Mouse (Mus musculus): ENCODE measurements around the gene Pax3. TPM values are rescaled to one million over a fixed set of nuclear protein-coding genes. Genes with fewer than 3 reads are reported as not detected.

Gene Pax3
- total and polyA plus RNA-seq, 3 experiments, result 0.08 to 0.10 TPM; not detected in 1

DNA sequence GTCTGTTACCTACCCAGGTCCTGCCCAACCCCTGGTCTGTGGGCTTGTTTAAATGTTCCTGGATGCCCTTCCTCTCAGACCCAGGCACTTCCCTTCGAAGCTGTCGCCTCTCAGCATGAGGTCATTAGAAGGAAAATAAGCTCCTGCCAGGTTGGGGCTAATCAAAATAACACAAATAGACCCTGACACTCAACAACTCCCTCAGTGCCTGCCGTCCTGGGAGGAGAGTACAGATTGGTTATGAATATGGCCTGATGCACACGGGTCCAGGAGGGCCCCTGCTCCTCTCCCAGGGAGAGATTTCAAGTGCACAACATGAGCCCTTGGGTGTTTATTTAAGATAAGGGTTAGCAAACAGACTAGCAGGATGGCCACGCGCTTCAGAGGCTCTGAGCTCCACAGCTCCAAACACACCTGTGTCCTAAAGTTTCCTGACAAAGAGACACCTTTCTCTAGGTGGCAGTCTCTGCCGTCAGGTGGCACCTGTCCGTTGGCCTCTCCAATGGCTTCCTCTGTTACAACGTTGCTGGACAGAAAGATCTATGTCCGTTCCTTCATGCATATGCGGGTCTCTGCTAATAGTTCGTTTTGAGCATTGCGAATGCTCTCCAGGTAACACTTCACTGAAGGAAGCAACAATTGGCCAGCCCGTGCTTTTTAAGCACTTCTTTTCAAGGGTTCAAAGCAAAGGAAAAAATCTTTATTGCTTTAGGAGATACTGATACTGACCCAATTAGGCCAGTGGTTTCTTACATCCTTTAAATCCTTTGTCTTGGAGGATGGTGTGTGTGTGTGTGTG, 56.2 kb downstream of the Pax3 start:
- no peak for DNase-seq (ENCODE audit: extremely low read depth)
- Histone ChIP-seq H3K36me3 (replicated peaks in 1 of 2; ENCODE audit: control insufficient read depth in 1 of 2, insufficient read depth in 1 of 2, low read length in 1 of 2) (no peaks in the 10 kb centered on the region), H3K4me3 (replicated peaks in 1 of 3; ENCODE audit: low read depth in 2 of 3, low read length in 2 of 3, poor library complexity in 1 of 3) (no peak overlapping the region), H3K4me2 (ENCODE audit: insufficient read depth, low read depth, poor library complexity, severe bottlenecking) (no peak overlapping the region), H3K79me2 (replicated peaks; ENCODE audit: control insufficient read depth, extremely low read depth, insufficient read depth, poor library complexity, severe bottlenecking) (no peaks in the 10 kb centered on the region), H3K4me1 (ENCODE audit: control insufficient read depth in 1 of 2, insufficient read depth in 2 of 2) (no peaks in the 10 kb centered on the region), H3K27me3 (replicated peaks) (no peaks in the 10 kb centered on the region), H3K27ac (ENCODE audit: insufficient read depth, low read depth) (no peak overlapping the region), H3K9me3 (replicated peaks; ENCODE audit: low read length) (no peaks in the 10 kb centered on the region), H3K9ac (ENCODE audit: insufficient read depth, low read depth) (no peak overlapping the region)
- dilution Hi-C loops (cut with MboI; ENCODE audit: extremely low pct_ligation_motif_present, extremely low pct_unique_long_range_greater_than_20kb, low sequenced_read_pairs) (no loop called here), in situ Hi-C loops (cut with MboI; ENCODE audit: low pct_ligation_motif_present, low pct_unique_long_range_greater_than_20kb, low sequenced_read_pairs) (no loop called here)
- TF ChIP-seq RAD21 (IDR thresholded peaks at IDR 0.05; ENCODE audit: low read depth, low read length) (peak; percentile 1), ZC3H11A (IDR thresholded peaks at IDR 0.05; ENCODE audit: low read depth, low read length) (no peak), SMC3 (IDR thresholded peaks at IDR 0.05; ENCODE audit: low read depth, low read length) (peak; percentile 11; the same call in 1 of the 2 replicates)

DNA sequence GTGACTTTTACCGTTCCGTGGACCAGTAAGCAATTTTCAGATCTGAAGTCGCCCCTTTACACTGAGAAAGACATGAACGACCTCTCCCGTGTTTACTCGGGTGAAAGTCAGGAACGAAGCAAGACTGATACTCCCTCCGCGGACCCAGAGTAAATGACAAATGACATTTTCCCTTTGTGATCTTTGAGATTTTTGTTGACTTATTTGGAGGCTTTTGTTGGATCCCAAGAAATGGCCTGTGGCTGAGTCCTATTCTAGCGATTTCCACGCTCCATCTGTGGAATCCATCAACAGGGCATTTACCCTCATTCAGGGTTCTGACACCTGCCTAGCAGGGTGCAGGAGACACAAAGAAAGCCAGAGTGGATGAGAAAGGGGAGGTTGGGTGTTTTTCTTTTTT, 57.6 kb downstream of the Pax3 start:
- TF ChIP-seq USF2 (conservative IDR thresholded peaks at IDR 0.05; ENCODE audit: low read depth, low read length), result no peak
- TF ChIP-seq NELFE (IDR thresholded peaks at IDR 0.05; ENCODE audit: low read depth, low read length), result no peak
- no peak for TF ChIP-seq CHD2 (IDR thresholded peaks at IDR 0.05; ENCODE audit: low read length)
- TF ChIP-seq PAX5 (IDR thresholded peaks at IDR 0.05; ENCODE audit: low read length), result no peak
- TF ChIP-seq POLR2AphosphoS2 (IDR thresholded peaks at IDR 0.05; ENCODE audit: low read depth, low read length), result no peak
- TF ChIP-seq ZMIZ1 (IDR thresholded peaks at IDR 0.05; ENCODE audit: low read depth, low read length), result no peak
- TF ChIP-seq ETS1 (conservative IDR thresholded peaks at IDR 0.05; ENCODE audit: low read depth, low read length), result no peak
- TF ChIP-seq HCFC1 (IDR thresholded peaks at IDR 0.05; ENCODE audit: low read depth, low read length), result no peak
- no peak for TF ChIP-seq RAD21 (IDR thresholded peaks at IDR 0.05; ENCODE audit: low read depth, low read length)
- no peak for TF ChIP-seq BHLHE40 (IDR thresholded peaks at IDR 0.05; ENCODE audit: low read depth, low read length)
- in situ Hi-C loops (cut with MboI; ENCODE audit: low pct_ligation_motif_present, low pct_unique_long_range_greater_than_20kb, low sequenced_read_pairs), result no loop called here
- dilution Hi-C loops (cut with MboI; ENCODE audit: extremely low pct_ligation_motif_present, extremely low pct_unique_long_range_greater_than_20kb, low sequenced_read_pairs), result no loop called here

GRCm38 (mm10) chr1:78129267-78129666, 67.7 kb downstream of the Pax3 start:
- TF ChIP-seq CHD1 (IDR thresholded peaks at IDR 0.05; ENCODE audit: low read depth, low read length), result no peak
- no peak for TF ChIP-seq POLR2A (IDR thresholded peaks at IDR 0.05; ENCODE audit: low read depth, low read length)
- TF ChIP-seq ETS1 (conservative IDR thresholded peaks at IDR 0.05; ENCODE audit: low read depth, low read length), result no peak
- TF ChIP-seq NELFE (IDR thresholded peaks at IDR 0.05; ENCODE audit: low read depth, low read length), result no peak
- TF ChIP-seq HCFC1 (IDR thresholded peaks at IDR 0.05; ENCODE audit: low read depth, low read length), result no peak
- TF ChIP-seq IRF4 (IDR thresholded peaks at IDR 0.05; ENCODE audit: low read depth, low read length), result no peak
- TF ChIP-seq ZKSCAN1 (IDR thresholded peaks at IDR 0.05; ENCODE audit: borderline replicate concordance, low read depth, low read length), result no peak
- TF ChIP-seq USF1 (IDR thresholded peaks at IDR 0.05; ENCODE audit: low read depth, low read length), result no peak
- no peak for TF ChIP-seq GABPA (IDR thresholded peaks at IDR 0.05; ENCODE audit: insufficient replicate concordance, low read depth, low read length)
- TF ChIP-seq E2F4 (IDR thresholded peaks at IDR 0.05; ENCODE audit: insufficient replicate concordance, low read depth, low read length), result no peak
- TF ChIP-seq TBP (conservative IDR thresholded peaks at IDR 0.05; ENCODE audit: low read depth, low read length), result no peak
- TF ChIP-seq RCOR1 (conservative IDR thresholded peaks at IDR 0.05; ENCODE audit: low read depth, low read length), result no peak
- no peak for TF ChIP-seq JUN (IDR thresholded peaks at IDR 0.05; ENCODE audit: insufficient read depth, low read depth, low read length)
- no peak for TF ChIP-seq EP300 (IDR thresholded peaks at IDR 0.05; ENCODE audit: low read length)
- no peak for TF ChIP-seq PAX5 (IDR thresholded peaks at IDR 0.05; ENCODE audit: low read length)
- TF ChIP-seq MAFK (IDR thresholded peaks at IDR 0.05; ENCODE audit: insufficient replicate concordance, low read length), result no peak
- no peak for TF ChIP-seq MAX (IDR thresholded peaks at IDR 0.05; ENCODE audit: low read length)
- no peak for TF ChIP-seq SMC3 (IDR thresholded peaks at IDR 0.05; ENCODE audit: low read depth, low read length)
- H3K9ac ChIP-seq (ENCODE audit: insufficient read depth, low read depth), result no peak overlapping the region
- no peaks in the 10 kb centered on the region for H3K36me3 ChIP-seq (replicated peaks in 1 of 2; ENCODE audit: control insufficient read depth in 1 of 2, insufficient read depth in 1 of 2, low read length in 1 of 2)
- DNase-seq (ENCODE audit: extremely low read depth), result no peak
- H3K79me2 ChIP-seq (replicated peaks; ENCODE audit: control insufficient read depth, extremely low read depth, insufficient read depth, poor library complexity, severe bottlenecking), result no peaks in the 10 kb centered on the region
- no peaks in the 10 kb centered on the region for H3K27me3 ChIP-seq (replicated peaks)
- in situ Hi-C loops (cut with MboI; ENCODE audit: low pct_ligation_motif_present, low pct_unique_long_range_greater_than_20kb, low sequenced_read_pairs) (no loop called here), dilution Hi-C loops (cut with MboI; ENCODE audit: extremely low pct_ligation_motif_present, extremely low pct_unique_long_range_greater_than_20kb, low sequenced_read_pairs) (no loop called here)
- no peak overlapping the region for H3K4me3 ChIP-seq (replicated peaks in 1 of 3; ENCODE audit: low read depth in 2 of 3, low read length in 2 of 3, poor library complexity in 1 of 3)
- no peak overlapping the region for H3K4me2 ChIP-seq (ENCODE audit: insufficient read depth, low read depth, poor library complexity, severe bottlenecking)
- no peaks in the 10 kb centered on the region for H3K9me3 ChIP-seq (replicated peaks; ENCODE audit: low read length)
- no peak overlapping the region for H3K27ac ChIP-seq (ENCODE audit: insufficient read depth, low read depth)
- H3K4me1 ChIP-seq (ENCODE audit: control insufficient read depth in 1 of 2, insufficient read depth in 2 of 2), result no peaks in the 10 kb centered on the region

More for the DNA sequence above, 57.6 kb downstream of the Pax3 start:
- no peaks in the 10 kb centered on the region for H3K4me1 ChIP-seq (ENCODE audit: control insufficient read depth in 1 of 2, insufficient read depth in 2 of 2)
- H3K36me3 ChIP-seq (replicated peaks in 1 of 2; ENCODE audit: control insufficient read depth in 1 of 2, insufficient read depth in 1 of 2, low read length in 1 of 2), result no peaks in the 10 kb centered on the region
- H3K9ac ChIP-seq (ENCODE audit: insufficient read depth, low read depth), result no peak overlapping the region
- H3K79me2 ChIP-seq (replicated peaks; ENCODE audit: control insufficient read depth, extremely low read depth, insufficient read depth, poor library complexity, severe bottlenecking), result no peaks in the 10 kb centered on the region
- no peak overlapping the region for H3K27ac ChIP-seq (ENCODE audit: insufficient read depth, low read depth)
- H3K9me3 ChIP-seq (replicated peaks; ENCODE audit: low read length), result no peaks in the 10 kb centered on the region
- no peak overlapping the region for H3K4me2 ChIP-seq (ENCODE audit: insufficient read depth, low read depth, poor library complexity, severe bottlenecking)
- no peaks in the 10 kb centered on the region for H3K27me3 ChIP-seq (replicated peaks)
- H3K4me3 ChIP-seq (replicated peaks in 1 of 3; ENCODE audit: low read depth in 2 of 3, low read length in 2 of 3, poor library complexity in 1 of 3), result no peak overlapping the region
- DNase-seq (ENCODE audit: extremely low read depth), result no peak
